Mouse (Mus musculus): ENCODE measurements around the gene Gm4756.

- no peak for TF ChIP-seq CTCF (conservative IDR thresholded peaks at IDR 0.05 in 1 of 2, IDR thresholded peaks at IDR 0.05 in 1 of 2; ENCODE audit: low read depth in 2 of 2, low read length in 2 of 2)
- no peak for TF ChIP-seq JUND (conservative IDR thresholded peaks at IDR 0.05; ENCODE audit: low read depth, low read length)
- TF ChIP-seq NRF1 (IDR thresholded peaks at IDR 0.05; ENCODE audit: low read depth, low read length), result no peak
- TF ChIP-seq MAFK (IDR thresholded peaks at IDR 0.05; ENCODE audit: insufficient replicate concordance, low read length), result no peak
- no peak for TF ChIP-seq JUN (IDR thresholded peaks at IDR 0.05; ENCODE audit: insufficient read depth, low read depth, low read length)
- TF ChIP-seq ZNF384 (IDR thresholded peaks at IDR 0.05; ENCODE audit: low read depth, low read length), result no peak
- no peak for TF ChIP-seq EP300 (IDR thresholded peaks at IDR 0.05; ENCODE audit: low read length)
- TF ChIP-seq POLR2A (IDR thresholded peaks at IDR 0.05; ENCODE audit: low read depth, low read length), result no peak
- TF ChIP-seq MAZ (IDR thresholded peaks at IDR 0.05; ENCODE audit: low read depth, low read length), result no peak
- no peak for TF ChIP-seq KAT2A (IDR thresholded peaks at IDR 0.05; ENCODE audit: insufficient replicate concordance, low read length)
- no peak for TF ChIP-seq RCOR1 (conservative IDR thresholded peaks at IDR 0.05; ENCODE audit: low read depth, low read length)
- TF ChIP-seq USF1 (IDR thresholded peaks at IDR 0.05; ENCODE audit: low read depth, low read length), result no peak
Measured at GRCm38 (mm10) chr12:72649611-72650330, at the start of gene Gm4756.
